Mouse (Mus musculus) left cerebral cortex, adult 9 months (tissue): Measurements from ENCODE around the gene Grik1.
A peak's percentile ranks its signal among the peaks of the same experiment; 100 is the strongest.

ENCODE experiments used
- DNase-seq, 2 experiments: peaks; one replicate each; pipeline ENCODE4 v3.0.0; 2022; ENCODE audit warnings: low spot score in 2 of 2

Gene Grik1

DNA sequence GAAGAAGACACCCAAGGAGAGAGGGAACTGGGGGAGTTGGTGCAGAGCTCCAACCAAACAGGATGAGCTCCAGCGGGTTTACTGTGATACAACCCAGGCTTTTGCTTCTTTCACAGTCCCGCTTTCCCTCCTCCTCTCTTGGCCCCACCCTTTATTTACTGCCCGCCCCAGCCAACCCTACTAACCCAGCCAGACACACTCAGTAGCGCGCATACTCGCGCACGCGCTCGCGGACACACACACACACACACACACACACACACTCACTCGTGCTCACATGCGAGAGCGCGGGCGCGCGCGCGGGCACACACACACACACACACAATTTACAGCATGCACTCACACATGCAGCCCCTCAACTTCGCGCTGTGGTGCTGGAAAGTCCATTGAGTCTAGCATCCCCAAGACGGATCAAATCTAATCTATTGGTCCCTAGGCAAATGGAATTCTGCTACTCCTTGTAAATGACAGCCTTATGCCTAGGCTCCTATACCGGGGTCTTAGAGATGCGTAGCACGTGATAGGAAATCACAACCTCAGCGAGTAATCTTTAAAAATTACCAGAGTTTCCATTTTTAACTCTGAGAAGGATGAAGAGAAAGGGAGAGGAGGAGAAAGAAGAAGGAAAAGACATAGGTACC, at the start of gene Grik1:
Gene Grik1, minus strand, starts transcription at position 134 of the 641 bp plus-strand sequence.
- peak; percentile 6 to 29 for DNase-seq

DNA sequence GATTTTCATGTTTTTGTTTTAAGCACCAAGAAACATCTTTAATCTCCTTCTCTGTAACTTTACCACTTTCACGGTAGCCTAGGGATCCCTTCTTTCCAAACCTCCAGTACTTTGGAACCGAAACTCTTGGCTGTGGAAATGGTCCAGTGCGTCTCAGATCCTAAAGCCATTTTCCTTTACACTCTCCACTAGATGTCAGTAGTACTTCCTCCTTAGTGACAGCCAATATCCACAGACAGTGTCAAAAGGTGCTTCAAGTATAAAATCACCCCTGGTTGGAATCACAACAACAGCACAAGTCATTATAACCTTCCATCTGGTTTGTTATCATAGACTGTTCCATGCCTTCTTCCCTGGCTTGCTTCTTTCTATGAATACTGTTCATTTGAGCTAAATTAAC, 4.1 kb upstream of the Grik1 start:
- DNase-seq, result no peak

GRCm38 (mm10) chr16:88289421-88290081, 514 bp downstream of the Grik1 start:
- no peak for DNase-seq

GRCm38 (mm10) chr16:88258407-88258806, 31.7 kb downstream of the Grik1 start:
- DNase-seq, result no peak

GRCm38 (mm10) chr16:88257072-88257471, 33.0 kb downstream of the Grik1 start:
- no peak for DNase-seq

- DNase-seq, result no peak
These were observed 34.0 kb downstream of the Grik1 start for GRCm38 (mm10) chr16:88256101-88256500.

GRCm38 (mm10) chr16:88252676-88253075, 37.4 kb downstream of the Grik1 start:
- no peak for DNase-seq

GRCm38 (mm10) chr16:88251049-88251448, 39.0 kb downstream of the Grik1 start:
- no peak for DNase-seq

GRCm38 (mm10) chr16:88249825-88250224, 40.2 kb downstream of the Grik1 start:
- no peak for DNase-seq

DNA sequence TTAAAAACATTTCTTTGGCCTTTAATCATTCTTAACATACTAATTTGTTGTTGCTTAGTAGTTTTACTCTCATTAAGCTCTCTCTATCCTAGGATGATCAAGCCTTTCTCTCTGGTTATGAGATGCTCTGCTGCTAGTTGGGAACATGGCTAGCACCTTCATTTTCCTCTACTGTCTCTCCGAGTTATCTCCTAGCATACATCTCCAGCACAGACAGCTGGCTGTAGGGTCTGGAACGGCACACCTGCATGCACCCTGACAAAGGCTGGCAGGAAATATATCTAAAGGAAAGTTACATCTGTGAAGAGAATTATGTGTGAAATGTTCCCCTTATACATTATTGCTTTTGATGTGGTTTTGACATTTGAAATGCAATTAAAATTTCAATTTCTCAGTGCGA, 42.5 kb downstream of the Grik1 start:
- DNase-seq, result no peak

DNA sequence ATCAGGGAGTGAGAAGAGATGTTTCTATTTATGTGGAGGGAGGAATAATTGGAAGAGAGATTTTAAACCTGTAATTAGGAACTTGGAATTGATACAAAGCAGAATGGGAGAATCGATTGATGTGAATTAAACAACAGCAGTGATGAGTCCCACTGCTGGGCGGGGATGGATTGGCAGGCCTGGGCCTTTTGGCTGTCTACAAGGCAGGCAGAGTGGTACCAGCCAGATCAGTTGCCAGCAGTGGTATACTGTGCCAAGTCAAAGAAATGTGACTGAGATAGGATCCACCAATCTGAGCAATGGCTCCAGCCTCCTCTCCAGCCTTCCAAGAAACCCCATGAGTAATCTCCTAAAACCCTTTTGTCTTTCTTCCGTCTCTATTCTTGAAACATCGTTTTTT, 45.4 kb downstream of the Grik1 start:
- DNase-seq, result no peak

DNA sequence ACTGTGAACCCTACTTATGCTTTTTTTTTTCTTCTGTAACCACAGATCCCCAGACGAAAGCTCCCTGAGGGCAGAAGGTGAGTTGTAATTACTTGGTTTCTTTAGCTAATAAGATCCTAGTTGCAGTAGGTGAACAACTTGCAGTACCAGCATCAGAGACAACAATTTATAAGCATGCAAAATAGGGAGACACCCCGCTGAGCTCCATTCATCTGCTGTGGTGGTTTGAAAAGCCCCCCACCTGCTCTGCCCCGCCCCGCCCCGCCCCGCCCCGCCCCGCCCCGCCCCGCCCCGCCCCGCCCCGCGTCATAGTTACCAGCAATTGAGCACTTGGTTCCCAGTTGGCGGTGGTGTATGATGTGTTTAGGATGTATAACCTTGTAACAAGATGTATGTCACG, 64.4 kb downstream of the Grik1 start:
- DNase-seq, result no peak

- no peak for DNase-seq
These were observed 68.1 kb downstream of the Grik1 start for GRCm38 (mm10) chr16:88221932-88222331.

- no peak for DNase-seq
These were observed 77.5 kb downstream of the Grik1 start for GRCm38 (mm10) chr16:88212531-88212930.

GRCm38 (mm10) chr16:88211852-88212251, 78.2 kb downstream of the Grik1 start:
- no peak for DNase-seq

DNA sequence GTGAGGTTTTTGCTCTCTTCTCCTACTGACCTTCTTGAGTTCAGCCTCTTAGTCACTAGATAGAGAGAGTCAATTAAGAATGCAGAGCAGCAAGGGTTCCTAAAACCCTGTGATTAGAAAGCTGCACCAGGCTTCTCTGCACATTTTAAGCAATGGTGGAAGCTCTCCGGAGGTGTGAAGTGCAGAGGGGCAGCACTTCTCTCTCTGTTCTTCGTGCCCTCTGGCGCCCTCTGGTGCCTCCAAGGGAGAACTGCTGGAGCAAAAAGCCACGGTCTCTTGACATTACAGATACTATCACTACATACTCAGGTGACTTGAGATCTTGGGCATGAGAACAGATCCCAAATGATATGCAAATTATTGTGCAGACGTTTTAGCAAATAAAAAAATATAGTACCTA, 85.7 kb downstream of the Grik1 start:
- DNase-seq, result peak in 1 of 2 experiments; percentile 73

DNA sequence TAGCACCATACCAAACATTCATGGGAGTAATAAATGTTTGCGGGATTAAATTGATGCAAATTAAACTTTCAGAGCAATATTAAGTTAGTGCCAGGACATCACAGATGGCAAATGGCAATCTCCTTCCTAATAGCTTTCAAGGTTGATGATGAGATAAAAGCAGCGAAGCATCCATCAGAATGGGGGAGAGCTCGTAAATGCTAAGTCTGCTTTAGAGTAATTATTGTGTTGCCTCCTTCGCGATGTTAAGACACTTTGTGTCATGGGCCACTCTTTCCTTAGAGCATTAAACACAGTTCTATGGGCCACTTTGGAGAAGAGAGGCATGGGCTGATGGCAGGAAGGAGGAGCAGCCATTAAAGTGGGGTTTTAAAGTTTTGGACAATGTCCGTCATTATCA, 86.1 kb downstream of the Grik1 start:
- DNase-seq, result no peak

- DNase-seq, result peak; percentile 13 to 18
These were observed 102.5 kb downstream of the Grik1 start for GRCm38 (mm10) chr16:88187433-88188037.

DNA sequence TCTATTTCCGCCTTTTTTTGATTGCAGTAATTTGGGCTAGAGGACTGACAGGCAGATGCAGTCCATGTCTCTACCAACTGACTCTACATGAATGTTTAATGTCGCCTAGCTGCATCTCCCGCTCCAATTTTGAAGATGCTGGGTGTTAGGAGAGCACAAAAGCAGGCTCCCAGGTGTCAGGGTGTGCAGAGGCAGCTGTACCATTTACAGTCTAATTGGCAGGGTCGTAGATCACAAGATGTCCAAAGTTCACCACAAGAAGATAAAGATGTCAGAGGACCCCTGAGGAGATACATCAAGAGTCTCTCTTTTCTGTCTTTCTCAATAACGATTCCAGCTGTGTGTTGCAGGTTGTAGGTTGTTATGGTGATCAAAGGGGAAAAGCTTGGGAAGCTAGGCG, 111.3 kb downstream of the Grik1 start:
- DNase-seq, result no peak

- DNase-seq, result no peak
These were observed 112.7 kb downstream of the Grik1 start for GRCm38 (mm10) chr16:88177364-88177763.

DNA sequence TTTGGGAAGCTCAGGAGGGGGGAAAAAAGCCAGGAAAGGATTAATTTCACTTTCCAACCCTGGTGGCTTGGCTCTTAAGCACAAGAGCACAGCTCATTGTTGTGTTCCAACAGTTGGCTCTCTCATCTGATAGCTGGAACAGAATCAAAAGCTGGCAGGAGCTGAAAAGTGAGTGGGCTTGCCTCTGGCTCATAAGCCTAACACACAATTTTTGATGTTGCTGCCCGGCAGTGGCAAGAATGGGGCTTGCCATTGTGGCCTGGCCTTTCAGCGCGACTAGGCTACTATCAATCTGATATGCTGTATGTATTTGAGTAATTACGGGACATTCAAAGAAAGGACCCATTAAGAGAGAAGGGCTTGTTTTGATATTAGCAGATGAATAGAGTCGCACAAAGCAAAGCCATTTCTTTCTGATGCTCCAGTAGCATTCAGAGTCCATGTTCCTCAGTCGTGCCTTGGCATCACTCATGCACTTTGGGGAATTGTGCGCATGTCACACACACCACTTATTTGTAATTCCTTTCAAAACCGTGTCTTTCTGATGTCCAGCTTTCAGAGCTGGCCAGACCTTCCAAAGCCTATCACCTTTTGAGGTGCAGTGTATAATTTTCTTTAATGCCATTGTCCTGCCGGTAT, 115.9 kb downstream of the Grik1 start:
- peak; percentile 13 to 47 for DNase-seq

DNA sequence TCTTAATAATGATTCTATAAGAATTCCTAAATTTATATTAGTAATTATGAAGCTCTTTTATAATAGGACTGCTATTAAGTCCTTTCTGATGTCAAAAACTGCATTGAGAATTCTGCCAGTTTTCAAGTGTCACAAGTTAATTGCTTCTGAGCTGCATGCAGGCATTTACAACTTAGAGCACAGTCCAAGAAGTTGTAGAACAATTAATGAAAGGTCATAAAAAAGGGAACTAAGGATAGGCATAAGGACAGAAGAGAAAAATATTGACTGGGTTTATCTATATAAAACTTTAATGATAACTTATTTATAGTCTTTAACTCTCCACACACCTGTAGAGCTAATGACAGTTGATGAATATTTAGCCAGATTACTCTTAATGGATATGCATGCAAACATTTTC, 123.5 kb downstream of the Grik1 start:
- DNase-seq, result no peak

DNA sequence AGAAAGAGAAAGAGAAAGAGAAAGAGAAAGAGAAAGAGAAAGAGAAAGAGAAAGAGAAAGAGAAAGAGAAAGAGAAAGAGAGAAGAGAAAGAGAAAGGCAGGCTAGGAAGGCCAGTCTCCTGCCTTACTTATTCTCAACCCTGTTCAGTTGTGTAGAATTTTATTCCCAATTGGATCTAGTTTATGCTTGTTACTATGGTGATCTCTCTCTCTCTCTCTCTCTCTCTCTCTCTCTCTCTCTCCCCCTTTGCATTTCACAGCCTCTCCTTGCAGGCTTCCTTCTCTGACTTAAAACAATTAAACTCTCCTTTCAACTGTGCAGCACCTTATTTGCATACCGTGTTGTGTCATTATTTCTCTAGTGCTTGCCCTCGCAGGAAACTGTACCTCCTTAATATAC, 147.5 kb downstream of the Grik1 start:
- DNase-seq, result no peak
